Mouse (Mus musculus) midbrain, embryonic 10.5 days (tissue): ENCODE results near the gene Zfp52. TPM values are rescaled to one million over a fixed set of nuclear protein-coding genes. Genes with fewer than 3 reads are reported as not detected.

Experiments used
- DNase-seq: peaks from one replicate; pipeline ENCODE4 v3.0.0-alpha.2; 2017; ENCODE audit warnings: low spot score
- H3K27ac ChIP-seq: fragments of 300-500 bp; sonication (generic); replicated peaks from 2 replicates; pipeline ENCODE4 v1.5.1; 2016; ENCODE audit warnings: mild to moderate bottlenecking
- H3K27me3 ChIP-seq: fragments of 300-500 bp; sonication (generic); 2 replicates; pipeline ENCODE4 v1.6.1; 2016; ENCODE audit warnings: low read depth, mild to moderate bottlenecking; ENCODE audit not compliant: poor library complexity, severe bottlenecking
- H3K36me3 ChIP-seq: fragments of 300-500 bp; sonication (generic); 2 replicates; pipeline ENCODE4 v1.6.1; 2016; ENCODE audit warnings: mild to moderate bottlenecking, moderate library complexity
- H3K4me1 ChIP-seq: fragments of 300-500 bp; sonication (generic); 2 replicates; pipeline ENCODE4 v1.6.1; 2016
- H3K4me3 ChIP-seq: fragments of 300-500 bp; sonication (generic); 2 replicates; pipeline ENCODE4 v1.5.1; 2016; ENCODE audit warnings: mild to moderate bottlenecking, moderate library complexity
- H3K9me3 ChIP-seq: fragments of 300-500 bp; sonication (generic); replicated peaks from 2 replicates; pipeline ENCODE4 v1.6.1; 2016; ENCODE audit warnings: mild to moderate bottlenecking
- WGBS: fragments of 180-500 bp; shearing (Covaris S2); methylation state at CpG from one replicate; pipeline ENCODE4 v1.1.7; 2016; 5-methylcytosine and 5-hydroxymethylcytosine counted together
- polyA plus RNA-seq: library from polyadenylated mRNA; unstranded; fragments of >200 nt; fragmentation: Nextera tagmentation; extraction: Ambion mirVana; gene quantifications from 2 replicates; pipeline ENCODE4 v1.2.1, GENCODE M21; 2016

The Zfp52 gene
- polyA plus RNA-seq, 1 experiment from 2014 or later: 1.7 TPM

DNA sequence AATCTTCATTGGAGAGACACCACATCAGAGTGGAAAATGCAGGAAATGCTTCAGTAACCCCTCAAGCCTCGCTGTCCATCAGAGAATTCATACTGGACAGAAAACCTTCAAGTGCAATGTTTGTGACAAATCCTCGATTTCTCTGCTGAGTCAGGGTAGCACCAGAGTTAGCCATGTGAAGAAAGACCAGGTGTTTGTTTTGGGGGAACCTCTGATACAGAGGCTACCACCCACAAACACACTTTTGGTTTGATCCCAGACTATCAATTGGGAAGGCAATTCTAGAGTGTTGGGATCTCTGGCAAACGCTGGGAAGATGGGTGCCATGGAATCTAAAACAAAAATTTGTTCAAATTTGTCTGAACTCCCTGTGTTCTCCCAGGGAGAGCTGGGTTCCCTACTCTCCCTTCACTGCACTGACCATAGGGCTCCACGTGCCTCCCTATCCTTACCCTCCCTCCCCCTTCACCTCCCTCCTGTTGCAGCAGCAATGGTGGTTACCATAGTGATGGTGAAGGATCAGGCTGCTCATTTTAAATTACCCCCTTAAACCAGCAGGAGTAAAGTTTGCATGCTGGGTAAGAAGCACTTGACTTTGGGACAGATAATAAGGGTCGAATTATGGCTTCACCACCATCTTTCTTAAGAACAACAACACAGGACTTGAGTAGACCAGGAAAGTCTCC lies 4.6 kb upstream of the Zfp52 start:
- Histone ChIP-seq H3K4me3 (no peak overlapping the region), H3K27me3 (no peaks in the 10 kb centered on the region), H3K36me3 (no peaks in the 10 kb centered on the region), H3K9me3 (no peaks in the 10 kb centered on the region), H3K4me1 (peaks cover 33% of the 10 kb centered on the region), H3K27ac (no peak overlapping the region)
- DNase-seq: no peak
- 73% methylated on average over 5 of the region's 5 CpGs for WGBS

DNA sequence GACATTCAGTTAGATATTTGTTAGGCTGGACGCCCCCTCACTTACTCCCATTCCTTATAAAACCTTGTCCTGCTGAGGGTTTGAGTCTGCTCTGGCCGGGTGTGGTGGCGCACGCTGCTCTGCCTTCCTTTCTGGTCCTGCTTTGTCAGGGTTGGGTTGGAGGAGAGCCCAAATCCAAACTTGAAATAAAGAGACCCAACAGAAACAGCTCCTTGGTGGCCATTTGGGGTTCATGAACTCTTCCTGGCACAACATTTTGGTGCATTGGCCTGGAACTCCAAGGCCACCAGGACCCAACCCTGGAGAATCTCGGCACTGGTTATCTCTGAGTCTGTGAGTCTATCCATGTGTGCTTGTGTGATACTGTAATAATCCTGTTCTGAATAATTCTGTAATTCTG lies 3.7 kb upstream of the Zfp52 start:
- peak overlapping the region; percentile 92 for H3K27ac ChIP-seq
- no peaks in the 10 kb centered on the region for H3K27me3 ChIP-seq
- WGBS: 78% methylated on average over 5 of the region's 5 CpGs
- H3K36me3 ChIP-seq: no peaks in the 10 kb centered on the region
- no peaks in the 10 kb centered on the region for H3K9me3 ChIP-seq
- peak overlapping the region; percentile 65 for H3K4me3 ChIP-seq
- peak; percentile 12 for DNase-seq
- peaks cover 37% of the 10 kb centered on the region for H3K4me1 ChIP-seq

DNA sequence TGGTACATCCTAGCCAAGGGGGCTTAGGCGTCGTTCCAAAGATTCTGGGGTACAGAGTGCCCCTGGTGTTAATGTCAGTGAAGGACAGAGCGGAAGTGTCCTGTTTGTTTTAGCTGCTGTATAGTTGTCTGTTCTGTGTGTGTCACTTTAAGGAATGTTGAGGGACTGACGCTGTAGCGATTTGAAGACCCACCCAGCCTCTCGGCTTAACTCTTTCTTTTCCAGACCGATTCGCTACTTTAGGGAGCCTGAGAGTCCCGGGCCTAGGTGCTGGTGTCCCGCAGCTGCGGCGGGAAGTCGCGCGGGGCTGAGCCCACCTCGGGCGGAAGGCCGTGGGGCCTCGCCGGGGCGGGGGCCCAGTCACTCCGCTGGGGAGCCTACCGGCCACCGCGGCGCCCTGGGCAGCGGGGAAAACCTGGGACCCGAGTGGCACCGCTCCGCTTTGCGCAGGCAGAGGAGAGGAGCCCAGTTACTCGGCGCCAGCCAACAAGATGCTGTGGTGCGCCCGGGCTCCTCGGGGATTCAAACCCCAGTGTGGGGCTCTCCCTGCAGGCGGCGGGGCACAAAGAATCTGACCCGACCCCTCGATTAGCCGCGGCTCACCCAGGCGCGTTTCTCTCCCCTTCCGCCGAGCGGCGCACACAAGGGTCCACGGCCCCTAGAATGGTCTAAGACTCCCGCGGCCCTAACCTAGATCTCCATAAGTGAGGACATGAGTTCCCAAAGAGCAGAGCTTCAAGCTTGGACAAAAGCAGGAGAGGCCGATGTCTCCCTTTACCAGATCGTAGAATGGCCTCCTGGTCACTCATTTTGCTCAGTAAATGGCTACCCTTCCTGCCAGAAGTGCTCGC lies 3.0 kb upstream of the Zfp52 start:
- WGBS: under 1% methylated on average over 54 of the region's 54 CpGs
- Histone ChIP-seq H3K36me3 (no peaks in the 10 kb centered on the region), H3K27ac (peak overlapping the region; percentile 92), H3K9me3 (no peaks in the 10 kb centered on the region), H3K27me3 (no peaks in the 10 kb centered on the region), H3K4me1 (peaks cover 37% of the 10 kb centered on the region), H3K4me3 (peak overlapping the region; percentile 65)
- DNase-seq: peak; percentile 77

DNA sequence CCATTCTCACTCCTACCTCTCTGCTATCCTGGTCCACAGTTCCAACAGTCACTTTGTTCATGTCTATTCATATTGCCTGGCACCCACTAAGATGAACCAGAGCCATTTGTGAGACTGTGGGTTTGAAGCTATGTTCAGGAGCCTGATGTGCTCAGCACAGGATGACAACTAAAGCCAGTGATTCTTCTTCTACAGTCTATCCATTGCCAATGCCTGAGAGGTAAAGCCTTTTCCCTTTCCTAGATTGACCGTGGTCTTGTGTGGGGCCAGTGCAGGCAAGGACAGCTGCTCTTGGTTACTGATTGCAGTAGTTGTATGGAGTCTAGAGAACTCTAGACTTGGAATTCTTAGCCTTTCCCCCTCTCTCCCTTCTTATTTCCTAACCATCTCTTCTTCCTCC lies 1.4 kb upstream of the Zfp52 start:
- H3K4me3 ChIP-seq: no peak overlapping the region
- H3K27me3 ChIP-seq: no peaks in the 10 kb centered on the region
- peaks cover 37% of the 10 kb centered on the region for H3K4me1 ChIP-seq
- no peak for DNase-seq
- 93% methylated on average over 1 of the region's 1 CpGs for WGBS
- H3K27ac ChIP-seq: no peak overlapping the region
- H3K36me3 ChIP-seq: no peaks in the 10 kb centered on the region
- no peaks in the 10 kb centered on the region for H3K9me3 ChIP-seq

DNA sequence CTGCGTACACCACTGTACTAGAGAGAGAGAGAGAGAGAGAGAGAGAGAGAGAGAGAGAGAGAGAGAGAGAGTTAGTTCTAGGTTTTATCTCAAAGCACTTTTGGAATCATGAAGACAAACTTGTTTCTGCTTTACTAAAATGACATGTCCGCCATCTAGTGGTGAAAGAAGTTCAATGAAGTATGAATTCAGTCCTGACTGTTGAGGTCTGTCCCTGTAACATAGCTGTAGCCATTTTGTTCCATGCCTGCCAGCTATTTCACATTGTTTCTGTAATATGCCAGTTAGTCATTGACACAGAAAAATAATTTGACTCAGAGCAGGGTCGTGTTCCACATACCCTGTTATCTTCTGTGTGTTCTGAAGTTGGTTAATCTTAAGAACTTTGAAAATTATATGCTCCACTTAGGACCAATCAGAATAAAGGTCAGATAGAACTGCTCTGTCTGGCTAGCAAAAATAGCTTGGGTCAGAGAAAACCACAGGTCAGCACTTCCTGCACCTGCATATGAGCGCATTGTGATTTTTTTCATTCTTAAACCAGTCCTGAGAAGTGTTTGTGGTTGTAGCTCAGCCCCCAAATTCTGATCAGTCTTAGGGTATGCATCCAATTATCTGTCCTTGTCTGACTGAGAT lies 761 bp upstream of the Zfp52 start:
- WGBS: 24% methylated on average over 4 of the region's 4 CpGs
- DNase-seq: no peak
- Histone ChIP-seq H3K27ac (no peak overlapping the region), H3K9me3 (no peaks in the 10 kb centered on the region), H3K4me1 (peaks cover 37% of the 10 kb centered on the region), H3K36me3 (no peaks in the 10 kb centered on the region), H3K27me3 (no peaks in the 10 kb centered on the region), H3K4me3 (no peak overlapping the region)

DNA sequence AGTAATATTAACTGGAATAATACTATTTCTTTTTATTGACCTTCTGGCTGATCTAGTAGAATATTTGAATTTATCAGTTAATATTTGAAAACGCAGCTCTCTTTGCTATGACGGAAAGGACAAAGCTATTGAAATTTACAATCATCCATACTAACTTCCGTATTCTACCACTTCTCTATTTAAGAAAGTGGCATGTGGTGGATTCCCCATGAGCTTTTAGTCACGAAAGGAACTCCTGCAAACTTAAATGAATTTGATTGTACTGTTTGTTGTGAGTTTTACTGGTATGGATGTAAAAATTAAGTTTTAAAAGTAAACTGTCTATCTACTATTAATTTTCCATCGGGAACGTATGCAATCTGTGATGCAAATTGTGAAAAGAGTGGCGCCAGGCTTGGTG lies 757 bp downstream of the Zfp52 start:
- Histone ChIP-seq H3K4me1 (peaks cover 32% of the 10 kb centered on the region), H3K9me3 (no peaks in the 10 kb centered on the region)
- 43% methylated on average over 7 of the region's 7 CpGs for WGBS

DNA sequence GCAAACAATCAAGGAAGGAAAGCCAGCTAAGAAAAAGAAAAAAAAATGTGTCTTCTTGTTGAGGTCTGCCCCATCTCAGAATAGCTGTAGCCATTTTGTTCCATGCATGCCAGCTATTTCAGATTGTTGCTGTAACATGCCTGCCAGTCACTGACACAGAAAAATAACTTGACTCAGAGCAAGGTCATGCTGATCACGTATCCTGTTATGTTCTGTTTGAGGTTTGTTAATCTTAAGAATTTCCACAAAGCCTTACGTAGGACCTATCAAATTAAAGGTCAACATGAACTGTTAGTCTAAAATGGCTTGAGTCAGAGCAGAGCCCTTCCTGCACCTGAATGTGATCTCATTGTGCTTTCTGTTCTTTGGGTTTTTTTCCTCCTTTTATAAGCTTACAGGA lies 1.3 kb downstream of the Zfp52 start:
- no peaks in the 10 kb centered on the region for H3K9me3 ChIP-seq
- no peaks in the 10 kb centered on the region for H3K27me3 ChIP-seq
- H3K4me3 ChIP-seq: no peak overlapping the region
- peaks cover 27% of the 10 kb centered on the region for H3K4me1 ChIP-seq
- H3K36me3 ChIP-seq: no peaks in the 10 kb centered on the region
- no peak for DNase-seq
- WGBS: 85% methylated on average over 2 of the region's 2 CpGs
- no peak overlapping the region for H3K27ac ChIP-seq

More for the DNA sequence above, 757 bp downstream of the Zfp52 start:
- Histone ChIP-seq H3K36me3 (no peaks in the 10 kb centered on the region), H3K27ac (no peak overlapping the region), H3K27me3 (no peaks in the 10 kb centered on the region), H3K4me3 (peak overlapping the region; percentile 57)
- DNase-seq: no peak

DNA sequence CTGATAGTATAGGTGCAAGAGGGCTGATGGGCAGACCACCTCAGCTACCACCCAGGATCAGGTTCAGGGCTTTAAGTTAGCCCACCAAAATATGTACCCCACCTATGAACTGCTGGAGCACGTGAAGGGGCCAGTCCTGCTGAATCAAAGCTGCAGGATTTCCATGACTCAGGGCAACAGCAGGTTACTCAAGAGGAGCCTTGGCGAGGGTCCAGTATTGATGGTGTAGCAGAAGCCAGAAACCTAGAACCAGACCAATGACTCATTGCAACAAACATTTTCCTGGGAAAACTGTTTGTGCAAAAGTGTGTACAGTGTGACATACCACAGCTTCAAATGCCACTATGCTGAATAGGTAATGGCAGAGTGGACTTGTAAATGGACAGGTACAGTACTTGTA lies 22.5 kb downstream of the Zfp52 start:
- Histone ChIP-seq H3K36me3 (peaks cover 6% of the 10 kb centered on the region; the same call in 1 of the 2 replicates), H3K27ac (no peak overlapping the region), H3K4me1 (no peaks in the 10 kb centered on the region), H3K4me3 (no peak overlapping the region), H3K27me3 (no peaks in the 10 kb centered on the region), H3K9me3 (no peaks in the 10 kb centered on the region)
- no peak for DNase-seq
- WGBS: 87% methylated on average over 2 of the region's 2 CpGs

DNA sequence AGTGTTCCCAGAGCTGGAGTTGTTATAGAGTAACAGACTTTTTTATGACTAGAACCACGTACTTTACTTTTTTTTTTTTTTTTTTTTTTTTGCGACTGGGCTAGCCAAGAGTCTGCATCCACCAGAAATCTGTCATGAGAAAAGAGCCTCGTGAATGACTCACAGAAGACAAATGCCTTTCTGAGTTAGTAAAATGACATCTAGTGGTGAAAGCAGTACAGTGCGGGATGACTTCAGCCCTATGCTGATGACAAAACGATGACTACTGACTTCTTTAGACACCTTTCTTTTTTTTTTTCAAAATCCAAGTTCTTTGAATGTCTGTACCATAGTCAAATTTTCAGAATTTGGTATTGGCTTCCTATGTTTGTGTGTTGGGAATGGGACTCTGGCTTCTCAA lies 30.9 kb downstream of the Zfp52 start:
- no peaks in the 10 kb centered on the region for H3K27me3 ChIP-seq
- H3K4me3 ChIP-seq: peak overlapping the region; percentile 67
- peaks cover 12% of the 10 kb centered on the region for H3K4me1 ChIP-seq
- 11% methylated on average over 5 of the region's 5 CpGs for WGBS
- peak overlapping the region; percentile 90 for H3K27ac ChIP-seq
- DNase-seq: no peak
- H3K36me3 ChIP-seq: peaks cover 5% of the 10 kb centered on the region; the same call in 1 of the 2 replicates
- H3K9me3 ChIP-seq: no peaks in the 10 kb centered on the region

DNA sequence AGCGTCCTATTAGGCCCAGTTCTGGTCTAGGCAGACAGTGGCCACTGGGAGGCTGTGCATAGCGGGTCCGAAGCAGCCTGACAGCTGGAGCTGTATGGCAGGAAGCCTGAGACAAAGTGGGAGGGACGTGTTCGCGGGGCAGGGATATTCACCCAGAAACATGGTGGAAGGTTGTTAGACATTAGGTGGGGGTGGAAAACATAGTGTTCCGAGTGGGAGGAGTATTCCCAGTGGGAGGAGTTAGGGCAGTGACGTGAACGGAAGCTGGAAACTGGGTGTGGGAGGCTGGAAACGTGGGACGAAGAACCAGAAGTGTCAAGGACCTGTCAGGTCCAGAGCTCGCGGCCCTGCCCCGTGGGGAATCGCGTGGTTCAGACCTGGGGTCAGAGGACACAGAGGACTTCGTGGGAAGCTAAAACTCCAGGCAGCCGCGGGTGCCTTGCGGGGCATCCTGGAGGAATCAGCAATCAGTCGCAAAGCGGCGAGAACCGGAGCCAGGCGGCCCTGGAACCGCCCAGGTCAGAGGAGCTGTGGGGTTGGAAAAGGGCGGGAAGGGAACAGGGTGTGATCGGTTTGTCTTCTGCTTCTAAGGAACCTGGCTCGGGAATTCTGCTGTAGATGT lies 31.5 kb downstream of the Zfp52 start, which contains the start of gene Zfp948:
Gene Zfp948, plus strand, starts transcription at position 281 of the 622 bp plus-strand sequence.
- Histone ChIP-seq H3K4me1 (peaks cover 12% of the 10 kb centered on the region), H3K27ac (peak within 1 kb of the TSS; percentile 90), H3K9me3 (no peaks in the 10 kb centered on the region), H3K36me3 (peaks cover 5% of the 10 kb centered on the region; the same call in 1 of the 2 replicates), H3K4me3 (peak within 1 kb of the TSS; percentile 67), H3K27me3 (no peaks in the 10 kb centered on the region)
- peak; percentile 82 for DNase-seq
- 2% methylated on average over 29 of the region's 29 CpGs for WGBS

DNA sequence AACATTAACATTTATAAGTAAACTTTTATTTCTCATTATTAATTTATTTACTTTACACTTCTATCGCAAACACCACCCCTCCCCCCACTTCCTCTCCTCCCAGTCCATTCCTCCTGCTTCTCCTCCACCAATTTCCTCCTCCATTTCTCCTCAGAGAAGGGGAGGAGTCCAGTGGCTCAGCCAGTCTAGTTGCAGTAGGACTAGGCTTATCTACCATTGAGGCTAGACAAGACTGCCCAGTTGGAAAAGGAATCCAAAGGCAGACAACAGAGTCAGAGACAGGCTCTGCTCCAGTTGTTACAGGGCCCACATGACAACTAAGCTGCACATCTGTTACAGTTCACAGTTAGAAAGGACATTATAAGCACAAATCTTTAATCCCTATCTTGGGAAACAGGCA lies 32.4 kb downstream of the Zfp52 start:
- Histone ChIP-seq H3K4me1 (peaks cover 12% of the 10 kb centered on the region), H3K9me3 (no peaks in the 10 kb centered on the region), H3K4me3 (peak overlapping the region; percentile 67), H3K27ac (no peak overlapping the region), H3K36me3 (peaks cover 5% of the 10 kb centered on the region; the same call in 1 of the 2 replicates), H3K27me3 (no peaks in the 10 kb centered on the region)
- WGBS: 75% methylated on average over 1 of the region's 1 CpGs
- DNase-seq: peak; percentile 21

DNA sequence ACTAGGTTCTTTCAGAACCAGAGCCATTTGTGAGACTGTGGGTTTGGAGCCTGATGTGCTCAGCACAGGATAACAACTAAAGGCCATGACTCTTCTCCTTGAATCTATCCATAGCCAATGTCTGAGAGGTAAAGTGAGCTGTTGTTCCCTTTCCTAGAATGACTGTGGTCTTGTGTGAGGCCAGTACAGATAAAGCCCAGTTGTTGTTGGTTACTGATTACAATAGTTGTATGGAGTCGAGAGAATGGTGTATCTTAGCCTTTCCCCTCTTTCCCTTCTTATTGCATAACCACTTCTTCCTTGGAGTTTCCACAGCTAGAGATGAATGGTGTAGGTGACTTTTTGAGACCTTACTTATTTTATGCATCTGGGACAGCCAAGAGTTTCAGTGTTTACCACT lies 43.7 kb downstream of the Zfp52 start:
- WGBS: 93% methylated on average over 1 of the region's 1 CpGs
- H3K27ac ChIP-seq: no peak overlapping the region
- no peaks in the 10 kb centered on the region for H3K9me3 ChIP-seq
- H3K4me3 ChIP-seq: no peak overlapping the region
- H3K4me1 ChIP-seq: no peaks in the 10 kb centered on the region
- H3K36me3 ChIP-seq: peaks cover 53% of the 10 kb centered on the region
- H3K27me3 ChIP-seq: no peaks in the 10 kb centered on the region
- DNase-seq: no peak
